Comparison of ENCODE assay signal across 8 mouse cellular contexts in genomic region chr12:79613061-79613788, GRCm38 (mm10).
A peak's percentile ranks its signal among the peaks of the same experiment; 100 is the strongest.
DNase-seq lines count a peak whose midpoint lies in the region; ATAC-seq and TF ChIP-seq lines count a peak whose summit lies in the region.

No protein-coding gene starts in this region.

- no peaks in the 10 kb centered on the region for H3K9me3 ChIP-seq in lung, embryonic 15.5 days
- H3K9me3 ChIP-seq in neural tube, embryonic 13.5 days, result no peaks in the 10 kb centered on the region

- no peak for DNase-seq in lung, adult 18-20 months
- DNase-seq in cerebellum, adult 2 months, result no peak
- peak; percentile 34 for DNase-seq in layer of hippocampus, adult 9-11 months
- no peak for DNase-seq in yolk sac, embryonic 10.5 days (ENCODE audit: low spot score)
- no peak for DNase-seq in ovary, postnatal 14 days (ENCODE audit: low spot score)

- no peak overlapping the region for H3K4me2 ChIP-seq in lung, embryonic 15.5 days
- H3K4me2 ChIP-seq in neural tube, embryonic 13.5 days, result no peak overlapping the region

- 82% methylated on average over 8 of the region's 8 CpGs for WGBS in lung, embryonic 15.5 days
- 43% methylated on average over 8 of the region's 8 CpGs for WGBS in cerebellum, adult 2 months
- WGBS in neural tube, embryonic 13.5 days, result 80% methylated on average over 8 of the region's 8 CpGs

- no peak overlapping the region for H3K9ac ChIP-seq in lung, embryonic 15.5 days
- H3K9ac ChIP-seq in neural tube, embryonic 13.5 days, result no peak overlapping the region

- H3K4me3 ChIP-seq in lung, embryonic 15.5 days, result no peak overlapping the region
- no peak overlapping the region for H3K4me3 ChIP-seq in cerebellum, adult 2 months (replicated peaks; ENCODE audit: insufficient read depth, low read depth, low read length)
- H3K4me3 ChIP-seq in neural tube, embryonic 13.5 days, result no peak overlapping the region

- H3K27me3 ChIP-seq in lung, embryonic 15.5 days, result no peaks in the 10 kb centered on the region
- H3K27me3 ChIP-seq in cerebellum, adult 2 months (ENCODE audit: control insufficient read depth, insufficient read depth, low read length), result no peaks in the 10 kb centered on the region
- H3K27me3 ChIP-seq in neural tube, embryonic 13.5 days, result peaks cover 11% of the 10 kb centered on the region

- no peak for TF ChIP-seq CTCF in cerebellum, adult 2 months (IDR thresholded peaks at IDR 0.05; ENCODE audit: borderline replicate concordance, insufficient read depth, low read depth, low read length)

- peaks cover 56% of the 10 kb centered on the region for H3K4me1 ChIP-seq in lung, embryonic 15.5 days
- peaks cover 9% of the 10 kb centered on the region for H3K4me1 ChIP-seq in cerebellum, adult 2 months (ENCODE audit: control insufficient read depth, insufficient read depth, low read length)
- H3K4me1 ChIP-seq in neural tube, embryonic 13.5 days (replicated peaks), result peaks cover 36% of the 10 kb centered on the region

- no peak for TF ChIP-seq POLR2A in cerebellum, adult 2 months (IDR thresholded peaks at IDR 0.05; ENCODE audit: borderline replicate concordance, insufficient read depth, low read length)

- H3K27ac ChIP-seq in lung, embryonic 15.5 days, result peak overlapping the region; percentile 84
- H3K27ac ChIP-seq in cerebellum, adult 2 months (ENCODE audit: insufficient read depth, low read length), result peak overlapping the region; percentile 5
- H3K27ac ChIP-seq in neural tube, embryonic 13.5 days (replicated peaks), result peak overlapping the region; percentile 64

- no peak for ATAC-seq in lung, embryonic 15.5 days (ENCODE audit: borderline replicate concordance, extremely low read depth, low FRiP score, low TSS enrichment)
- peak; percentile 16; the same call in 1 of the 2 replicates for ATAC-seq in granulocyte monocyte progenitor cell, adult 5-6 weeks (replicated peaks; ENCODE audit: poor library complexity, severe bottlenecking)
- peak; percentile 58 for ATAC-seq in neural tube, embryonic 13.5 days (ENCODE audit: low read depth)

- H3K36me3 ChIP-seq in lung, embryonic 15.5 days, result no peaks in the 10 kb centered on the region
- no peaks in the 10 kb centered on the region for H3K36me3 ChIP-seq in neural tube, embryonic 13.5 days

Comparison
In these comparisons a context has a peak if more than half of its experiments do, and no peak if none do; other contexts are left out.
1. H3K27ac ChIP-seq: peak in every context shown above with its lines; median percentile 84 in lung, embryonic 15.5 days; 64 in neural tube, embryonic 13.5 days; 5 in cerebellum, adult 2 months.